Mouse (Mus musculus): ENCODE results near the gene Arhgap11a.
A peak's percentile ranks its signal among the peaks of the same experiment; 100 is the strongest.

Gene Arhgap11a

GRCm38 (mm10) chr2:113848245-113849121 is at the start of gene Arhgap11a:
Gene Arhgap11a, minus strand, starts transcription at chr2:113848661.
- peak; percentile 85 to 90 for DNase-seq (ENCODE audit: low spot score in 2 of 2)

DNA sequence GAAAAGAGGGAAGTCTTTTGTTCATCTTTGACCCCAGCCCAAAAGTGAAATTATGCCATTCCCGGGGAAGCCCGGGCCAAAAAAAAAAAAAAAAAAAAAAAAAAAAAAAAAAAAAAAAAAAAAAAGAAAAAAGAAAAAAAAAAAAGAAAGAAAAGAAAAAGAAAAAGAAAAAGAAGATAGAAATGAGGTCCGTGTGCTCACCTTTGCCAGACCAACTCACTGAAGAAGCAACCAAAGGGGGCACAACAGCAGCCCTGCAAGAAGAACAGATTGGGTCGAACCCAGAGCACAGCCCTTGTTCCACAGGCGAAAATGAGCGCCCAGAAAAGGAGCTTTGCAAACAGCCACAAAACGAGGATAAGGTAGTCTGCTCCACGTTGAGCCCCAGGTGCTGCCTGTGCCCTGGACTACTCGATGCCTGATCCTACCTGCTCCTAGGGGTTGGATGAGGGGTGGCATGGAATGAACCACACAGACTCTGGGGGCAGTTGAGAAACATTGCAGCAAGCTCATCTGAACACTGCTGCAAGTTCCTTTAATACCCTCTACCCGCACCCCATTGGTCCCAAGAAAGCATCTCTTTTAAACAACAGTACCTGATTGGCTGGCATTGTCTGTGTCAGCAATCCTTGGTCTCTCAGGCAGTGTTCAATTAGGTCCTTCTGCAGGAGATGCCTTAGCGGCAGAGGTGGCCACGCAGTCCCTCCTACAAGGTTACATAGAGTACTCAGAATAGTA is 45.1 kb upstream of the Arhgap11a start:
- DNase-seq (ENCODE audit: low spot score in 2 of 2), result no peak

DNA sequence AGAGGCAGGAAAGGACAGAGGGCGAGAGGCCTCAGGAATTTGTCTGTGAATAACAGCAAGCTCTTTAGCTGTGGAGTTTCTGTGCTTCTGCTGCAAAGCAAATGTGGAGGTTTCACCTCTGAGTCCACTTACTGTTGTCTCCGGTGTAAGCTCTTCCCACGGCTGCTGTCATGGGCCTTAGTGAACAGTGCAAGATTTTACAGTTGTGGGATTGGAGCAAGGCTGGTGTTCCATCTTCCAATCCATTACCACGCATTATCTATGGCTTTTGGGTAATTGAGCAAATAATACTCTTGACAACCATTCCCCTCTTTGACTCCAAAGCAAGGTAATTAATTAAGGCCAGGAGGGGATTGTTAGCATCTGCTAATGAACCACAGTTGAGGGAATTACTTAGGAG is 38.7 kb upstream of the Arhgap11a start:
- DNase-seq (ENCODE audit: low spot score in 2 of 2), result no peak

DNA sequence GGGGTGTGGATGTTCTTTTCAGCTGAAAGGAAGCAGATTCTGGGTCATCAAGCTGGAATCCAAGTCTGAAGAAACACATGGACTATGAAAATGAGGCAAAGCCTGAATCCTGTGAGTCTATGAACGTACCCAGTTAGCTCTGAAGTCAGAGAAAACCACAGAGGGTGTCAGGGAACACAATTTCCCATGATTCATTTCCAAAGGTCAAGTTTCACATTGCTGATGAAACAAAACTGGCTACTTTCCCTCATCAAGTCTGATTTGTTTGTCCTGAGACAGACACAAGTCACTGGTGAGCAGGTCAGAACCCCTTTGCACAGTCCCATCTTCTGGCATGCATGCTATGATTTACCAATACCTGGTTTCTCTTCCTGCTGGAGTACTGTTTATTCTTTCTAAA is 37.6 kb upstream of the Arhgap11a start:
- DNase-seq (ENCODE audit: low spot score in 2 of 2), result no peak

- DNase-seq (ENCODE audit: low spot score in 2 of 2), result no peak
Observed at GRCm38 (mm10) chr2:113870115-113870514, 21.7 kb upstream of the Arhgap11a start.

DNA sequence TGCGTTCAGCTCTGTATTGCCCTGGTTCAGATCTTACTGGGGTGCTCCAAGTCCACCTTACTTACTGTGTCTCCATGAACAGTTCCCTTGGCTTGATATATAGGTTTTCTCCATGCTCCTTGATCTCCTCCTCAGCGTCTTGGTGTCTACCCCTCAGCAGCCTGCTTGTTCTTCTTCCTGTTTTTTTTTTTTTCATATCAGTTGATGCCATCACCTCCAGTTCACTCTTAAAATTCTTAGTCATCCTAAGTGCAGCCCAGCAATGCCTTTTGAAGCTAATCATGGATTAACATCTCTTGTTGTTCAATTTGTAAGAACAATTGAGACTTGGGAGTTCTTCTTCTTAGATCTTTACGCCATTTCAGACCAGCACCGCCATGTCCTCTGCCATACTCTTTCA is 19.9 kb upstream of the Arhgap11a start:
- DNase-seq (ENCODE audit: low spot score in 2 of 2), result no peak

- DNase-seq (ENCODE audit: low spot score in 2 of 2), result no peak
Observed at GRCm38 (mm10) chr2:113866155-113866554, 17.7 kb upstream of the Arhgap11a start.

- no peak for DNase-seq (ENCODE audit: low spot score in 2 of 2)
Observed at GRCm38 (mm10) chr2:113849141-113849540, 680 bp upstream of the Arhgap11a start.

DNA sequence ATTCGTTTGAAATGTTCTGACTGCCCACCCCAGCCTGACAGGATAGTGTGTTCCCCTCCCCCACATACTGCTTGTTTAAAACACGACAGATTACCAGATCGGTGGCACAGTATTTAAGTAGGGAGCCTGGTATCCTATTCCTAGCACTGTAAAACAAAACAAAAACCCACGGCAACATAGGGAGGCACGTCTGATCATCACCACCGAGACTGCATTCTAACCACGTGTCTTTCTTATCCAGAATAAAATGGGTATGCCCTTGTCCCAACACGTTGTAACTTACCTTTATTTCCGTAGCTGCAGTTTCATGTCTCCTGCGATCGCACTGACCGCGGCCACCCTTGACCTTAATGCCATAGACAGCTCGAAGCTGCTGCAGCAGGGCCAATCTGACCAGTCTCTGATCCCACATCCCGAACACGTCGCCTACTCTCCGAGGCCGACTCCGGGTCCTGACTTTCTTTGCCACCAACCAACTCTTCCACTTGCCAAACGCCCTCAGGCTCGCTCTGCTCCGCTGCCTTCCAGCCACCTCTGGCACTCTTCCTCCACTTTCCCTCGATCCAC is 700 bp downstream of the Arhgap11a start:
- no peak for DNase-seq (ENCODE audit: low spot score in 2 of 2)

DNA sequence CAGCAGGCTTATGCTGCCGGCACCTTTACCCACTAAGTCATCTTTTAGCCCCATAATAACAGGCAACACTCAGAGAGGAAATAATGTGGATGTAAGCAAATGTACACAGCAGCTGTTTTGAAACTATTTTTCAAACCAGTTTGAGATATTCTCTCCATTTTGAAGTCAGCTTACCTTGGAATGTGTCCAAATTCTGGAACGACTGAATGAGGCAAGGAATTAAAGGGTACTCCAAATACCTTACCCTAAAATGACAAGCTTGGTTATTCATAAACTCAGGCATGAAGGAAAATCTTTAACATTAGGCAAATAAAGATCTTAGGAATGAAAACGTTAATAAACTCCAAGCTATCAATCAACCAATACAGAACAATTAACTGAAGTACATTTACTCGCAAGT is 3.4 kb downstream of the Arhgap11a start:
- DNase-seq (ENCODE audit: low spot score in 2 of 2), result no peak

GRCm38 (mm10) chr2:113841656-113842437 is 6.6 kb downstream of the Arhgap11a start:
- no peak for DNase-seq (ENCODE audit: low spot score in 2 of 2)

DNA sequence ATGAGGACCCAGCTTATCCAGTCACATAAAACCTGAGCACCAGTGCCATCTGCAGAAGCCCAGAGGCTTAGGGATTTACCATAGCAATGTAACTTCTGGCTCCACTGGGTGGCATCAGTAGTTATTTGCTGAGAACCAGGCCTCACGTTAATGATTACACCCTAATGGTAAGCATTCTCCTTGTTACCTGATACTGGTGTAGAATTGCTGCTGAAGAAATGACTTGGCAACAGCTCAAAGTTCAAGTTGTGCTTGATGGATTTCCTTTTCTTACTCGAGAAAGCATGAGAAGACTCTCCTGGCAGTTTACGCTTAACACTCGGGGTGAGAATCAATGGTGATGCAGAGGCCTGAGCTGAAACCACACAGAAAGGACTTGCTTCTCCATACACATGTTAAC is 9.0 kb downstream of the Arhgap11a start:
- no peak for DNase-seq (ENCODE audit: low spot score in 2 of 2)

DNA sequence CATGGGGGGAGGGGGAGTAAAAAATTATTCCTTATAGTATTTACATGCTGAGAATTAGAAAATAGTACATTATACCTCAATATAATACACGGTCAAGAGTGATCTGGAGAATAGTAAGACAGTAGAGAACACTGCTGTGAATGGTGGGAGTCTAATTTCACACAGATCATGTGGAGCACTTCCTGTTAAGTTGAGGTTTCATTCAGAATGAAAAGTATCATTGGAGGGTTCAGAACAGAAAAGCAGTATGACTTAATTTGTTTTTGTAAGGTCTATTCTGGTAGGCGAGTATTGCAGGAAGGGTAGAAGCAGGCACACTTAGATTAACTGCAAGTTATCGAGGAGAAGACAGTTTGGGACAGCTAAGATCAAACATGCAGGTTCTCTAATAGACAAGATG is 13.2 kb downstream of the Arhgap11a start:
- no peak for DNase-seq (ENCODE audit: low spot score in 2 of 2)

GRCm38 (mm10) chr2:113828943-113829882 is 19.2 kb downstream of the Arhgap11a start, which contains the start of gene Scg5:
Gene Scg5, minus strand, starts transcription at chr2:113829121.
- DNase-seq (ENCODE audit: low spot score in 2 of 2), result no peak

- DNase-seq (ENCODE audit: low spot score in 2 of 2), result no peak
Observed at GRCm38 (mm10) chr2:113828086-113828942, 20.1 kb downstream of the Arhgap11a start.

DNA sequence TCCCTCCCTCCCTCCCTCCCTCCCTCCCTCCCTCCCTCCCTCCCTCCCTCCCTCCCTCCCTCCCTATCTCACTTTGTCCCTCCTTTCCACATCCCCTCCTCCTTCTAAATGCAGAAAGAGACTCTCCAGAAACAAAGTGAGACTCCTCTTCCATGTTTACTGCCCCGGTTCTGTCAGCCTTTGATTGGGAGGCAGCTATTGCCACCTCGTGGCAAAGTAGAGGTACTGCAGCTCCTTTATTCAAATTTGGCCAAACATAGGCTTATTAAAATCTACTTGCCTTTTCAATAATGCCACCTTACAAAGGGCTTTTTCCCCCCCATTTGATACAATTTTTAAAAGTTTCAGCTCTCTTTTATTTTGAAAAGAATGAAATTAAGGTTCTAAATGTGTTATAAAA is 24.6 kb downstream of the Arhgap11a start:
- DNase-seq (ENCODE audit: low spot score in 2 of 2), result peak in 1 of 2 experiments; percentile 13

DNA sequence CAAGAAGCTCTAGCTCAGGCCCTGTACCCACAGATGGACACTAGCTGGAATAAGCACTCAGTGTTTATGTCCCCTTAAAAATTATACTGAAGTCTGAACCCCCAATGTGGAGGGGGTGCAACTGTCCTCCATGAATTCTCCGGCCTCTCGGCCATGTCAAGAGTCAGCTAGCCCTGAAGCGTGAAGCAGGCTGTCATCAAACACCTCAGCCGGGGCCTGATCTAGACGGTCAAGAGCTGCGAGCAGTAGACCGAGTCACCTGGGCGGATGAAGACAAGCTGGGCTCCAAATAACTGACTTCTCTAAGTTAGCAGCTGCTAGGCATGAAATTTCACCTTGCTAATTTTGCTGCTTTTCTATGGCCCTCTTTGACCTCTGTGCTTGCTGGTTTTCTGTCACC is 26.1 kb downstream of the Arhgap11a start:
- no peak for DNase-seq (ENCODE audit: low spot score in 2 of 2)

- DNase-seq (ENCODE audit: low spot score in 2 of 2), result no peak
Observed at GRCm38 (mm10) chr2:113821176-113821734, 27.2 kb downstream of the Arhgap11a start.

- peak; percentile 16 to 20 for DNase-seq (ENCODE audit: low spot score in 2 of 2)
Observed at GRCm38 (mm10) chr2:113820117-113820516, 28.3 kb downstream of the Arhgap11a start.
